Mouse (Mus musculus) limb, embryonic 12.5 days (tissue): ENCODE data around the gene Dmp1. TPM values are rescaled to one million over a fixed set of nuclear protein-coding genes. Genes with fewer than 3 reads are reported as not detected.

Source experiments
- ATAC-seq: fragments of 200-750 bp; cut with Nextera tagmentation; 2 replicates; pipeline ENCODE4 v1.8.0; 2017; ENCODE audit warnings: low read depth, moderate TSS enrichment; ENCODE audit not compliant: insufficient number of reproducible peaks, insufficient read depth, low FRiP score, low TSS enrichment
- H3K27ac ChIP-seq: fragments of 300-500 bp; sonication (generic); 2 replicates; pipeline ENCODE4 v1.5.1; 2016; ENCODE audit warnings: mild to moderate bottlenecking, moderate library complexity
- H3K27me3 ChIP-seq: fragments of 300-500 bp; sonication (generic); 2 replicates; pipeline ENCODE4 v1.6.1; 2016; ENCODE audit warnings: mild to moderate bottlenecking, moderate library complexity
- H3K36me3 ChIP-seq: fragments of 300-500 bp; sonication (generic); 2 replicates; pipeline ENCODE4 v1.6.1; 2016; ENCODE audit warnings: mild to moderate bottlenecking, moderate library complexity
- H3K4me1 ChIP-seq: fragments of 300-500 bp; sonication (generic); replicated peaks from 2 replicates; pipeline ENCODE4 v1.6.1; 2016
- H3K4me2 ChIP-seq: fragments of 300-500 bp; sonication (generic); 2 replicates; pipeline ENCODE4 v1.6.1; 2016; ENCODE audit warnings: mild to moderate bottlenecking, moderate library complexity
- H3K4me3 ChIP-seq: fragments of 300-500 bp; sonication (generic); replicated peaks from 2 replicates; pipeline ENCODE4 v1.5.1; 2016; ENCODE audit warnings: mild to moderate bottlenecking
- H3K9ac ChIP-seq: fragments of 300-500 bp; sonication (generic); replicated peaks from 2 replicates; pipeline ENCODE4 v1.6.1; 2016; ENCODE audit warnings: mild to moderate bottlenecking, moderate library complexity
- H3K9me3 ChIP-seq: fragments of 300-500 bp; sonication (generic); 2 replicates; pipeline ENCODE4 v1.6.1; 2016; ENCODE audit warnings: mild to moderate bottlenecking, moderate library complexity
- WGBS: fragments of 180-500 bp; shearing (Covaris S2); methylation state at CpG from one replicate; pipeline ENCODE4 v1.1.7; 2016; 5-methylcytosine and 5-hydroxymethylcytosine counted together
- polyA plus RNA-seq: library from polyadenylated mRNA; unstranded; fragments of >200 nt; fragmentation: Nextera tagmentation; extraction: Ambion mirVana; gene quantifications from 2 replicates; pipeline ENCODE4 v1.2.1, GENCODE M21; 2016

Gene Dmp1
- polyA plus RNA-seq, 1 experiment from 2014 or later, result 0.35 TPM

- 73% methylated on average over 4 of the region's 4 CpGs for WGBS
- H3K4me1 ChIP-seq, result no peaks in the 10 kb centered on the region
- H3K27ac ChIP-seq, result no peak overlapping the region
- H3K36me3 ChIP-seq, result no peaks in the 10 kb centered on the region
- ATAC-seq, result no peak
- H3K4me2 ChIP-seq, result no peak overlapping the region
- H3K9me3 ChIP-seq, result no peaks in the 10 kb centered on the region
- H3K9ac ChIP-seq, result no peak overlapping the region
- H3K4me3 ChIP-seq, result no peak overlapping the region
- H3K27me3 ChIP-seq, result no peaks in the 10 kb centered on the region
Measured at GRCm38 (mm10) chr5:104261908-104262461, 59.6 kb downstream of the Dmp1 start.

GRCm38 (mm10) chr5:104263014-104263776, 60.8 kb downstream of the Dmp1 start:
- H3K4me2 ChIP-seq, result no peak overlapping the region
- H3K36me3 ChIP-seq, result no peaks in the 10 kb centered on the region
- H3K9ac ChIP-seq, result no peak overlapping the region
- no peak overlapping the region for H3K27ac ChIP-seq
- WGBS, result 88% methylated on average over 13 of the region's 13 CpGs
- ATAC-seq, result no peak
- H3K9me3 ChIP-seq, result no peaks in the 10 kb centered on the region
- H3K4me3 ChIP-seq, result no peak overlapping the region
- no peaks in the 10 kb centered on the region for H3K4me1 ChIP-seq
- H3K27me3 ChIP-seq, result no peaks in the 10 kb centered on the region

Other genes with a start within 250 kb of the Dmp1 start
- not detected in 2 replicates for gene Hsd17b13, start 225.2 kb upstream of the Dmp1 start, polyA plus RNA-seq
- 2.6 and 3.0 TPM in 2 replicates for gene Hsd17b11, start 180.7 kb upstream of the Dmp1 start, polyA plus RNA-seq
- 65.4 and 66.1 TPM in 2 replicates for gene Nudt9, start 156.3 kb upstream of the Dmp1 start, polyA plus RNA-seq
- gene Gm17660, start 125.0 kb upstream of the Dmp1 start, polyA plus RNA-seq, result not detected in 2 replicates
- gene Sparcl1, start 88.9 kb upstream of the Dmp1 start, polyA plus RNA-seq, result 27.2 and 28.2 TPM in 2 replicates
- gene Dspp, start 31.9 kb upstream of the Dmp1 start, polyA plus RNA-seq, result not detected in 2 replicates
- 0.86 TPM in 1 of 2 replicates, not detected in the other for gene Ibsp, start 96.6 kb downstream of the Dmp1 start, polyA plus RNA-seq
- gene Mepe, start 122.7 kb downstream of the Dmp1 start, polyA plus RNA-seq, result not detected in 2 replicates
- gene Spp1, start 232.5 kb downstream of the Dmp1 start, polyA plus RNA-seq, result 5.3 and 5.5 TPM in 2 replicates